8 mouse cellular contexts compared by ENCODE assay signal in genomic region chr17:86963586-86963902, GRCm38 (mm10). TPM values are rescaled to one million over a fixed set of nuclear protein-coding genes. Genes with fewer than 3 reads are reported as not detected.
DNase-seq lines count a peak whose midpoint lies in the region; ATAC-seq and TF ChIP-seq lines count a peak whose summit lies in the region.

No protein-coding gene starts in this region.

- no peak for TF ChIP-seq EP300 in heart, adult 2 months (IDR thresholded peaks at IDR 0.05; ENCODE audit: insufficient read depth, low read depth, low read length)
- no peak for TF ChIP-seq EP300 in CH12.LX (IDR thresholded peaks at IDR 0.05; ENCODE audit: low read length)

- H3K9me3 ChIP-seq in CH12.LX (replicated peaks; ENCODE audit: low read length), result no peaks in the 10 kb centered on the region
- no peaks in the 10 kb centered on the region for H3K9me3 ChIP-seq in hindbrain, embryonic 11.5 days (ENCODE audit: control insufficient read depth, low read length)
- no peaks in the 10 kb centered on the region for H3K9me3 ChIP-seq in lung, embryonic 16.5 days (ENCODE audit: control insufficient read depth, low read length)
- H3K9me3 ChIP-seq in stomach, embryonic 16.5 days (replicated peaks; ENCODE audit: control insufficient read depth, low read length), result no peaks in the 10 kb centered on the region

- intact Hi-C loops in heart, adult 2 months (cut with DNase I), result loop anchor here (2.0 to 10.0 kb wide), 5 partner anchors 45 to 481 kb away; partner anchors contain the start of genes Calm2, Cript, Pigf and Socs5
- intact Hi-C loops in heart, postnatal 25 days (cut with DNase I), result loop anchor here (2.0 to 5.0 kb wide), 3 partner anchors 25 to 144 kb away; partner anchors contain the start of gene Socs5

- no peaks in the 10 kb centered on the region for H3K27me3 ChIP-seq in heart, adult 2 months (ENCODE audit: control insufficient read depth, insufficient read depth, low read length)
- no peaks in the 10 kb centered on the region for H3K27me3 ChIP-seq in CH12.LX (replicated peaks)
- H3K27me3 ChIP-seq in hindbrain, embryonic 11.5 days (ENCODE audit: control insufficient read depth, insufficient read depth, low read length), result no peaks in the 10 kb centered on the region
- no peaks in the 10 kb centered on the region for H3K27me3 ChIP-seq in lung, embryonic 16.5 days (ENCODE audit: control insufficient read depth, insufficient read depth, low read depth, low read length)
- no peaks in the 10 kb centered on the region for H3K27me3 ChIP-seq in stomach, embryonic 16.5 days (ENCODE audit: control insufficient read depth, insufficient read depth, low read length)

- ATAC-seq in hindbrain, embryonic 11.5 days (ENCODE audit: low FRiP score), result no peak; the same call in 1 of the 2 replicates
- peak; percentile 12 for ATAC-seq in lung, embryonic 16.5 days (ENCODE audit: low read depth)
- peak; percentile 2 for ATAC-seq in stomach, embryonic 16.5 days (ENCODE audit: insufficient read depth, low FRiP score)

- TF ChIP-seq CTCF in heart, adult 2 months (IDR thresholded peaks at IDR 0.05), result no peak
- no peak for TF ChIP-seq CTCF in CH12.LX (conservative IDR thresholded peaks at IDR 0.05 in 1 of 2, IDR thresholded peaks at IDR 0.05 in 1 of 2; ENCODE audit: low read depth in 2 of 2, low read length in 2 of 2)

- in situ Hi-C loops in CH12.LX (cut with MboI; ENCODE audit: low pct_ligation_motif_present, low pct_unique_long_range_greater_than_20kb, low sequenced_read_pairs), result no loop called here

- H3K9ac ChIP-seq in heart, adult 2 months (ENCODE audit: low read depth, low read length), result peak overlapping the region; percentile 100
- peak overlapping the region; percentile 98 for H3K9ac ChIP-seq in CH12.LX (ENCODE audit: insufficient read depth, low read depth)
- peak overlapping the region; percentile 72 for H3K9ac ChIP-seq in hindbrain, embryonic 11.5 days (ENCODE audit: low read depth, low read length)
- H3K9ac ChIP-seq in lung, embryonic 16.5 days (ENCODE audit: low read length), result peak overlapping the region; percentile 90
- H3K9ac ChIP-seq in stomach, embryonic 16.5 days (ENCODE audit: low read length), result peak overlapping the region; percentile 97

- H3K27ac ChIP-seq in heart, adult 2 months, result peak overlapping the region; percentile 96
- H3K27ac ChIP-seq in CH12.LX (ENCODE audit: insufficient read depth, low read depth), result peak overlapping the region; percentile 53
- peak overlapping the region; percentile 85 for H3K27ac ChIP-seq in hindbrain, embryonic 11.5 days (ENCODE audit: low read depth, low read length)
- peak overlapping the region; percentile 89 for H3K27ac ChIP-seq in lung, embryonic 16.5 days (ENCODE audit: low read length)
- peak overlapping the region; percentile 89 for H3K27ac ChIP-seq in stomach, embryonic 16.5 days (ENCODE audit: low read length)

- no peak for DNase-seq in heart, adult 2 months
- DNase-seq in heart, postnatal 25 days (ENCODE audit: low spot score), result no peak
- DNase-seq in CH12.LX (ENCODE audit: extremely low read depth), result no peak
- peak; percentile 72 for DNase-seq in embryo, embryonic 11 days
- DNase-seq in hindbrain, embryonic 11.5 days (ENCODE audit: low spot score), result peak; percentile 68
- DNase-seq in left cerebral cortex, adult 8-10 months (ENCODE audit: low spot score in 2 of 2), result no peak

- dilution Hi-C loops in CH12.LX (cut with MboI; ENCODE audit: extremely low pct_ligation_motif_present, extremely low pct_unique_long_range_greater_than_20kb, low sequenced_read_pairs), result no loop called here

- 0 out of 2 replicates have a peak, but pooled peaks cover 2% of the 10 kb centered on the region for H3K79me2 ChIP-seq in heart, adult 2 months (replicated peaks; ENCODE audit: control insufficient read depth, insufficient read depth, low read length)
- H3K79me2 ChIP-seq in CH12.LX (replicated peaks; ENCODE audit: control insufficient read depth, extremely low read depth, insufficient read depth, poor library complexity, severe bottlenecking), result peaks cover 17% of the 10 kb centered on the region

- TF ChIP-seq POLR2A in heart, adult 2 months (IDR thresholded peaks at IDR 0.05; ENCODE audit: insufficient read depth, low read depth, low read length), result no peak
- no peak for TF ChIP-seq POLR2A in CH12.LX (IDR thresholded peaks at IDR 0.05; ENCODE audit: low read depth, low read length)

- peaks cover 11% of the 10 kb centered on the region for H3K4me1 ChIP-seq in heart, adult 2 months (ENCODE audit: control insufficient read depth, insufficient read depth, low read length)
- H3K4me1 ChIP-seq in CH12.LX (ENCODE audit: control insufficient read depth in 1 of 2, insufficient read depth in 2 of 2), result peaks cover 33 to 72% of the 10 kb centered on the region in 2 experiments
- peaks cover 4% of the 10 kb centered on the region for H3K4me1 ChIP-seq in hindbrain, embryonic 11.5 days (replicated peaks; ENCODE audit: control insufficient read depth, insufficient read depth, low read length)
- H3K4me1 ChIP-seq in lung, embryonic 16.5 days (replicated peaks; ENCODE audit: control insufficient read depth, insufficient read depth, low read length), result peaks cover 38% of the 10 kb centered on the region
- peaks cover 36% of the 10 kb centered on the region for H3K4me1 ChIP-seq in stomach, embryonic 16.5 days (ENCODE audit: control insufficient read depth, insufficient read depth, low read length)

- peak overlapping the region; percentile 67; the same call in 1 of the 2 replicates for H3K4me2 ChIP-seq in CH12.LX (ENCODE audit: insufficient read depth, low read depth, poor library complexity, severe bottlenecking)
- peak overlapping the region; percentile 73 for H3K4me2 ChIP-seq in hindbrain, embryonic 11.5 days (replicated peaks; ENCODE audit: low read depth, low read length)
- peak overlapping the region; percentile 83 for H3K4me2 ChIP-seq in lung, embryonic 16.5 days (ENCODE audit: low read depth, low read length)
- H3K4me2 ChIP-seq in stomach, embryonic 16.5 days (ENCODE audit: low read depth, low read length), result peak overlapping the region; percentile 68

- H3K36me3 ChIP-seq in heart, adult 2 months (ENCODE audit: control insufficient read depth, insufficient read depth, low read length), result peaks cover 2% of the 10 kb centered on the region; the same call in 1 of the 2 replicates
- peaks cover 5 to 29% of the 10 kb centered on the region in 2 experiments for H3K36me3 ChIP-seq in CH12.LX (replicated peaks in 1 of 2; ENCODE audit: control insufficient read depth in 1 of 2, insufficient read depth in 1 of 2, low read length in 1 of 2)
- no peaks in the 10 kb centered on the region for H3K36me3 ChIP-seq in hindbrain, embryonic 11.5 days (ENCODE audit: control insufficient read depth, insufficient read depth, low read length)
- H3K36me3 ChIP-seq in lung, embryonic 16.5 days (ENCODE audit: control insufficient read depth, insufficient read depth, low read length), result no peaks in the 10 kb centered on the region; the same call in 1 of the 2 replicates
- H3K36me3 ChIP-seq in stomach, embryonic 16.5 days (ENCODE audit: control insufficient read depth, insufficient read depth, low read length), result no peaks in the 10 kb centered on the region

- 1% methylated on average over 25 of the region's 26 CpGs for WGBS in heart, adult 2 months
- 1% methylated on average over 23 of the region's 26 CpGs for WGBS in hindbrain, embryonic 11.5 days
- WGBS in lung, embryonic 16.5 days, result under 1% methylated on average over 22 of the region's 26 CpGs
- WGBS in stomach, embryonic 16.5 days, result under 1% methylated on average over 25 of the region's 26 CpGs

- no peak for TF ChIP-seq RAD21 in CH12.LX (IDR thresholded peaks at IDR 0.05; ENCODE audit: low read depth, low read length)

- H3K4me3 ChIP-seq in heart, adult 2 months, result peak overlapping the region; percentile 79
- peak overlapping the region; percentile 88 to 91 (median 90) for H3K4me3 ChIP-seq in CH12.LX (replicated peaks in 1 of 3; ENCODE audit: low read depth in 2 of 3, low read length in 2 of 3, poor library complexity in 1 of 3)
- H3K4me3 ChIP-seq in hindbrain, embryonic 11.5 days (ENCODE audit: low read depth, low read length), result peak overlapping the region; percentile 66
- H3K4me3 ChIP-seq in lung, embryonic 16.5 days (ENCODE audit: low read length), result peak overlapping the region; percentile 82
- peak overlapping the region; percentile 79 for H3K4me3 ChIP-seq in stomach, embryonic 16.5 days (replicated peaks; ENCODE audit: low read length)

RNA-seq across cellular contexts. Expression of gene Rhoq, which starts 0.7 kb away (rescaled TPM):
- 100 to 1,000 TPM; 119 to 138 TPM for total RNA-seq in heart, adult 2 months (2021)
- 70.7 and 118 TPM in 2 replicates for polyA plus RNA-seq in heart, adult 2 months (2012; rRNA removed)
- total RNA-seq in heart, postnatal 25 days (2021), result 100 to 1,000 TPM; 140 to 159 TPM
- total RNA-seq in CH12.LX (2012; rRNA removed), result 10.7 and 18.8 TPM in 2 replicates
- 23.2 and 23.9 TPM in 2 replicates for total RNA-seq in CH12.LX (2014; rRNA removed)
- polyA plus RNA-seq in CH12.LX (2012; ENCODE audit: insufficient read length, low read depth), result 22.5 and 24.4 TPM in 2 replicates
- polyA plus RNA-seq in hindbrain, embryonic 11.5 days (2014; fragmentation: Nextera tagmentation; extraction: Ambion mirVana), result 10.7 and 13.1 TPM in 2 replicates
- 10.3 and 11.2 TPM in 2 replicates for polyA plus RNA-seq in lung, embryonic 16.5 days (2015; fragmentation: Nextera tagmentation; extraction: Ambion mirVana)
- 9.0 and 11.1 TPM in 2 replicates for polyA plus RNA-seq in stomach, embryonic 16.5 days (2015; fragmentation: Nextera tagmentation; extraction: Ambion mirVana)
- total RNA-seq in left cerebral cortex, adult 8-10 months (2022), result 10 to 100 TPM; 31.8 to 39.5 (median 36.6) TPM

RNA-seq across cellular contexts. Expression of gene Atp6v1e2, which starts 15.8 kb away (rescaled TPM):
- total RNA-seq in heart, adult 2 months (2021), result not detected
- not detected in 2 replicates for polyA plus RNA-seq in heart, adult 2 months (2012; rRNA removed)
- total RNA-seq in heart, postnatal 25 days (2021), result not detected
- total RNA-seq in CH12.LX (2012; rRNA removed) (not detected in 2 replicates), CH12.LX (2014; rRNA removed) (not detected in 2 replicates)
- not detected in 2 replicates for polyA plus RNA-seq in CH12.LX (2012; ENCODE audit: insufficient read length, low read depth)
- polyA plus RNA-seq in hindbrain, embryonic 11.5 days (2014; fragmentation: Nextera tagmentation; extraction: Ambion mirVana), result not detected in 2 replicates
- not detected in 2 replicates for polyA plus RNA-seq in lung, embryonic 16.5 days (2015; fragmentation: Nextera tagmentation; extraction: Ambion mirVana)
- polyA plus RNA-seq in stomach, embryonic 16.5 days (2015; fragmentation: Nextera tagmentation; extraction: Ambion mirVana), result 0.18 TPM in 1 of 2 replicates, not detected in the other
- total RNA-seq in left cerebral cortex, adult 8-10 months (2022), result not detected

RNA-seq across cellular contexts. Expression of gene Tmem247, which starts 46.4 kb away (rescaled TPM):
- total RNA-seq in heart, adult 2 months (2021), result not detected
- 0.26 TPM in 1 of 2 replicates, not detected in the other for polyA plus RNA-seq in heart, adult 2 months (2012; rRNA removed)
- total RNA-seq in heart, postnatal 25 days (2021), result not detected
- total RNA-seq in CH12.LX (2012; rRNA removed) (not detected in 2 replicates), CH12.LX (2014; rRNA removed) (not detected in 2 replicates)
- polyA plus RNA-seq in CH12.LX (2012; ENCODE audit: insufficient read length, low read depth), result not detected in 2 replicates
- polyA plus RNA-seq in hindbrain, embryonic 11.5 days (2014; fragmentation: Nextera tagmentation; extraction: Ambion mirVana), result not detected in 2 replicates
- polyA plus RNA-seq in lung, embryonic 16.5 days (2015; fragmentation: Nextera tagmentation; extraction: Ambion mirVana), result not detected in 2 replicates
- polyA plus RNA-seq in stomach, embryonic 16.5 days (2015; fragmentation: Nextera tagmentation; extraction: Ambion mirVana), result not detected in 2 replicates
- not detected for total RNA-seq in left cerebral cortex, adult 8-10 months (2022)

Comparison
In these comparisons a context has a peak if more than half of its experiments do, and no peak if none do; other contexts are left out.
1. DNase-seq: peak in embryo, embryonic 11 days (single experiment) and hindbrain, embryonic 11.5 days (single experiment); none in heart, adult 2 months (0 of 2), heart, postnatal 25 days (single experiment), CH12.LX (single experiment) and left cerebral cortex, adult 8-10 months (0 of 2).
2. Peak in every context shown above with its lines, with median percentiles within 50 percentile points of each other: H3K27ac ChIP-seq, H3K4me3 ChIP-seq, H3K9ac ChIP-seq and H3K4me2 ChIP-seq.